8 mouse cellular contexts compared by ENCODE assay signal in genomic region chr1:23921711-23922529, GRCm38 (mm10). TPM values are rescaled to one million over a fixed set of nuclear protein-coding genes. Genes with fewer than 3 reads are reported as not detected.
DNase-seq lines count a peak whose midpoint lies in the region; ATAC-seq lines count a peak whose summit lies in the region.

Gene Smap1 (minus strand): TSS chr1:23922317.

- peak; percentile 57 for DNase-seq in c-Kit-positive CD71-positive TER-119-negative erythroid progenitor cells, embryonic 14.5 days (ENCODE audit: low read depth)
- peak; percentile 88 for DNase-seq in forebrain, embryonic 11.5 days (ENCODE audit: low spot score)
- peak; percentile 91 for DNase-seq in kidney, postnatal 14 days
- DNase-seq in liver, embryonic 13.5 days = peak; percentile 74
- DNase-seq in natural killer cell, adult 2 months (ENCODE audit: low spot score in 2 of 2) = peak; percentile 52 to 69

- no peaks in the 10 kb centered on the region; the same call in 1 of the 2 replicates for H3K9me3 ChIP-seq in forebrain, embryonic 11.5 days (ENCODE audit: control insufficient read depth, low read length)
- 0 out of 2 replicates have a peak, but pooled peaks cover 4% of the 10 kb centered on the region for H3K9me3 ChIP-seq in heart, embryonic 15.5 days (replicated peaks)
- H3K9me3 ChIP-seq in liver, embryonic 13.5 days (replicated peaks) = no peaks in the 10 kb centered on the region; the same call in 1 of the 2 replicates
- no peaks in the 10 kb centered on the region for H3K9me3 ChIP-seq in stomach, embryonic 14.5 days (ENCODE audit: control insufficient read depth, low read depth, low read length)

- peak; percentile 73 for ATAC-seq in CD4-positive, CD25-positive, alpha-beta regulatory T cell, adult 4 months
- ATAC-seq in forebrain, embryonic 11.5 days (replicated peaks; ENCODE audit: low FRiP score) = peak; percentile 91
- peak; percentile 93 for ATAC-seq in heart, embryonic 15.5 days (replicated peaks; ENCODE audit: insufficient number of reproducible peaks, insufficient read depth, low FRiP score, low read depth)
- peak; percentile 91 for ATAC-seq in liver, embryonic 13.5 days (ENCODE audit: low read depth)
- ATAC-seq in stomach, embryonic 14.5 days (ENCODE audit: insufficient number of reproducible peaks, insufficient read depth, low FRiP score, low read depth) = peak; percentile 91

- peaks cover 4% of the 10 kb centered on the region; the same call in 1 of the 2 replicates for H3K4me1 ChIP-seq in forebrain, embryonic 11.5 days (replicated peaks; ENCODE audit: control insufficient read depth, insufficient read depth, low read length)
- H3K4me1 ChIP-seq in heart, embryonic 15.5 days (replicated peaks) = peaks cover 21% of the 10 kb centered on the region
- H3K4me1 ChIP-seq in liver, embryonic 13.5 days (replicated peaks) = peaks cover 56% of the 10 kb centered on the region
- H3K4me1 ChIP-seq in stomach, embryonic 14.5 days (ENCODE audit: control insufficient read depth, insufficient read depth, low read length) = peaks cover 6% of the 10 kb centered on the region; the same call in 1 of the 2 replicates

- under 1% methylated on average over 98 of the region's 113 CpGs for WGBS in forebrain, embryonic 11.5 days
- WGBS in heart, embryonic 15.5 days = under 1% methylated on average over 95 of the region's 113 CpGs
- WGBS in liver, embryonic 13.5 days (ENCODE audit: insufficient replicate concordance) = 1% methylated on average over 94 of the region's 113 CpGs
- 0% methylated on average over 71 of the region's 113 CpGs for WGBS in stomach, embryonic 14.5 days

- H3K4me3 ChIP-seq in forebrain, embryonic 11.5 days (ENCODE audit: low read depth, low read length) = peak within 1 kb of the TSS; percentile 90
- H3K4me3 ChIP-seq in heart, embryonic 15.5 days = peak within 1 kb of the TSS; percentile 97
- H3K4me3 ChIP-seq in liver, embryonic 13.5 days (replicated peaks) = peak within 1 kb of the TSS; percentile 94
- H3K4me3 ChIP-seq in stomach, embryonic 14.5 days (ENCODE audit: low read depth, low read length) = peak within 1 kb of the TSS; percentile 96

- peak within 1 kb of the TSS; percentile 70 for H3K4me2 ChIP-seq in forebrain, embryonic 11.5 days (ENCODE audit: low read depth, low read length, severe bottlenecking)
- peak within 1 kb of the TSS; percentile 82 for H3K4me2 ChIP-seq in heart, embryonic 15.5 days
- peak within 1 kb of the TSS; percentile 74 for H3K4me2 ChIP-seq in liver, embryonic 13.5 days
- H3K4me2 ChIP-seq in stomach, embryonic 14.5 days (replicated peaks; ENCODE audit: low read depth, low read length) = peak within 1 kb of the TSS; percentile 80

- H3K9ac ChIP-seq in forebrain, embryonic 11.5 days (ENCODE audit: low read length) = peak within 1 kb of the TSS; percentile 88
- H3K9ac ChIP-seq in heart, embryonic 15.5 days = peak within 1 kb of the TSS; percentile 96
- peak within 1 kb of the TSS; percentile 99 for H3K9ac ChIP-seq in liver, embryonic 13.5 days
- peak within 1 kb of the TSS; percentile 92 for H3K9ac ChIP-seq in stomach, embryonic 14.5 days (replicated peaks; ENCODE audit: low read depth, low read length)

- H3K27ac ChIP-seq in forebrain, embryonic 11.5 days (ENCODE audit: low read depth, low read length) = peak within 1 kb of the TSS; percentile 85
- peak within 1 kb of the TSS; percentile 98 for H3K27ac ChIP-seq in heart, embryonic 15.5 days
- peak within 1 kb of the TSS; percentile 99 for H3K27ac ChIP-seq in liver, embryonic 13.5 days
- peak within 1 kb of the TSS; percentile 89 for H3K27ac ChIP-seq in stomach, embryonic 14.5 days (ENCODE audit: low read length)

- no peaks in the 10 kb centered on the region for H3K27me3 ChIP-seq in forebrain, embryonic 11.5 days (ENCODE audit: control insufficient read depth, insufficient read depth, low read length)
- H3K27me3 ChIP-seq in heart, embryonic 15.5 days = no peaks in the 10 kb centered on the region
- no peaks in the 10 kb centered on the region for H3K27me3 ChIP-seq in liver, embryonic 13.5 days
- no peaks in the 10 kb centered on the region for H3K27me3 ChIP-seq in stomach, embryonic 14.5 days (ENCODE audit: control insufficient read depth, insufficient read depth, low read length)

- no peaks in the 10 kb centered on the region for H3K36me3 ChIP-seq in forebrain, embryonic 11.5 days (ENCODE audit: control insufficient read depth, insufficient read depth, low read length)
- no peaks in the 10 kb centered on the region for H3K36me3 ChIP-seq in heart, embryonic 15.5 days
- H3K36me3 ChIP-seq in liver, embryonic 13.5 days = no peaks in the 10 kb centered on the region
- H3K36me3 ChIP-seq in stomach, embryonic 14.5 days (ENCODE audit: control insufficient read depth, insufficient read depth, low read length) = no peaks in the 10 kb centered on the region; the same call in 1 of the 2 replicates

RNA-seq across cellular contexts. Expression of gene Smap1, which starts in this region (rescaled TPM):
- polyA plus RNA-seq in CD4-positive, CD25-positive, alpha-beta regulatory T cell, adult 4 months (2017; shearing (Covaris generic)) = 10 to 100 TPM; 43.7 to 49.4 TPM
- polyA plus RNA-seq in forebrain, embryonic 11.5 days (2014; fragmentation: Nextera tagmentation; extraction: Ambion mirVana) = 55.0 and 57.8 TPM in 2 replicates
- 31.7 and 38.0 TPM in 2 replicates for polyA plus RNA-seq in heart, embryonic 15.5 days (2015; fragmentation: Nextera tagmentation; extraction: Ambion mirVana)
- 29.9 and 32.0 TPM in 2 replicates for polyA plus RNA-seq in liver, embryonic 13.5 days (2015; fragmentation: Nextera tagmentation; extraction: Ambion mirVana)
- 35.4 and 41.4 TPM in 2 replicates for polyA plus RNA-seq in stomach, embryonic 14.5 days (2014; fragmentation: Nextera tagmentation; extraction: Ambion mirVana)

Comparison
In these comparisons a context has a peak if more than half of its experiments do, and no peak if none do; other contexts are left out.
1. Peak in every context shown above with its lines: DNase-seq, ATAC-seq, H3K4me3 ChIP-seq and H3K27ac ChIP-seq.